Mouse (Mus musculus) 416B (cell line): ENCODE results near the gene U2surp.

ENCODE experiments used
- DNase-seq: peaks from one replicate; pipeline ENCODE4 v3.0.0; 2011; ENCODE audit warnings: low read depth

The U2surp gene

GRCm38 (mm10) chr9:95469011-95469576 lies 42.7 kb downstream of the U2surp start:
- peak; percentile 85 for DNase-seq

DNA sequence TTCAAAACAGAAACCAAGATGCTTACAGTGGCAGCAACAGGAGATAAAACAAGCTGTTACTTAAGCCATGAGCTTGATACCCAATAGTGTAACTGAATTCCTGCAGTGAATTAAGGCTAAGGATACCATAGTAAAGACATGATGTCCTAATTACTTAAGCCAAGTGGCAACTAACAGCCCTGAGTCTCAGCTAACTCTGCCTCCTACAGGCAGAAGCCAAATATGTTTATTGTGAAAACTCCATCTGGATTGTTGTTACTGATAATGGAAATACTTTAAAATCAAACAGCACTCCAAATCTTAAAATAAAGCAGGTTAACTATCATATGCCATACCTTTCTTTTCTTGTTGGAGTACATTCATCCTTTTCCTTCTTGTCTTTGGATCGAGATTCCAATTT lies 47.8 kb downstream of the U2surp start:
- DNase-seq: peak; percentile 23

DNA sequence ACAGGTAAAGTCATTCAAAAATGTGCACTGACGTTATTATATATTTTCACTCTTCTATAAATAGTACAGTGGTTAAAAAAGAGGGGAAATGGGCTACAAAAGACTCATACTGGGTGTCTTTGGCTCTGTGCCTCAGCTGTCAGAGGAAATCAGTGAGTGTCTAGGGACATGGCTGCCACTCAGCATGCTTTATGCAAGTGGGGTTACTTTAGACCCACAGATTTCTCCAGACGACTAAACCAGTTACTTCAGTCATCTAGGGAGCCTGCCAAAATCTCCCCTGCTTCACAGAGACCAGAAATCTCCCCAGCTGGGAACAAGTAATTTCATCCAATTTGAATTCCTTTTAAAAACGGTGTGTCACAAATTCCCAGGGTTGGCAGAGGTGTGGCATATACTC lies 59.9 kb downstream of the U2surp start:
- peak; percentile 61 for DNase-seq

DNA sequence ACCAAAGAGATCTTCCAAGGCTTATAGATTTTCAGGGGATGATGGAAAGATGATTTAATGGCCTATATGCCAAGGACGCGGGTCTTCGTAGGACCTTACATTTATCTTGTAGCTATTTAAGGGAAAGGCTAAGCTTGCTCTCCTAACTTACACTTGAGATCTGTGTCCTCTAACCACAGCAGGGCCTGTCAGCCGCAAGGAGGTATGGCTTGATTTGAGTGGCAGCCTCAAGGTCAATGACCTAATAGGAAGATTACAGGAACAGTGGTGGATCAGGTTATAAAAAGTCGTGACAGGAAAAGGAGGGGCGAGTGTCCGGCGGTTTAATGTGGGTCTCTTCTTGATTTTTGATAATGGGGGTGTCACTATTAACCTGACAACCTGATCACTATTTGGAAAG lies 61.2 kb downstream of the U2surp start:
- peak; percentile 85 for DNase-seq

DNA sequence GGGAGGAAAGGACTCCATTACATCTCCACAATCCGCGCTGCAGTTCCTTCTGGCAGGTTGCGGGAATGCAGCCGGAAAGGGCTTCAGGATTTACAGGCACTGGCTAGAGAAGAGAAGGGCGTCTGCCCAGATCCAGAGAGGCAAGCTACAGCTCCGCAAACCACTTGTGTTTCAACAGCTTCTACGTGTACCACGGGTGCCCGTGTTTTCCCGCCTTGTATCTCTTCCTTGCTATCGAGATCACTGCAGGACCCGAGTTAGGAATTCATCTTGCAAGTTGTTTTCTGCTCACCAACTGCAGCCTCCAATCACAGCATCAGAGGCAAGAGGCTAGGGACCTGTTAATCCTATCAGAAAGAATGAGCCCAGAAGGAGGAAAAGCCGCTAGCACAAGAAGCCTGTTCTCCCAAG lies 69.5 kb downstream of the U2surp start:
- DNase-seq: no peak

DNA sequence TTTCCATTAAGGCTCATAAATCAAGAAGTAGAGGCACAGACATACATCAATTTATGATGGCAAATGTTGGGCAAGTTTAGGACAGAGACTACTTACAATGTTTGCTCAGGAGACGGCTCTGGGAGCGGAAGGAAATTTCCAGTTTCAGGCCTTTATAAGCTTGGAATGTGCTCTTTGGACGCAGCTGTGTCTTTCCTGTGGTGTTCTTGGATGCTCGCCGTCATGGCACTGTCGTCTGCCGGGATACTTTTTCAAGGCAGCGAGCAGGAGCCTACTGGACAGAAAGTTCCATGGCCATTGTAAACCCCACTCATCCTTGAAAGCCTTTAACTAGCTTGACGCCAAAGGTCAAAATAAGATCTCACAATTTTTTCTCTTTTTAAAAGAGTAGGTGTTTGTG lies 73.9 kb downstream of the U2surp start:
- DNase-seq: no peak

GRCm38 (mm10) chr9:95436294-95436613 lies 75.5 kb downstream of the U2surp start:
- DNase-seq: no peak

- DNase-seq: no peak
These were observed 76.1 kb downstream of the U2surp start for GRCm38 (mm10) chr9:95435506-95436293.

- DNase-seq: no peak
These were observed 83.5 kb downstream of the U2surp start for GRCm38 (mm10) chr9:95428277-95428676.

GRCm38 (mm10) chr9:95413911-95414310 lies 97.9 kb downstream of the U2surp start:
- DNase-seq: peak; percentile 35

DNA sequence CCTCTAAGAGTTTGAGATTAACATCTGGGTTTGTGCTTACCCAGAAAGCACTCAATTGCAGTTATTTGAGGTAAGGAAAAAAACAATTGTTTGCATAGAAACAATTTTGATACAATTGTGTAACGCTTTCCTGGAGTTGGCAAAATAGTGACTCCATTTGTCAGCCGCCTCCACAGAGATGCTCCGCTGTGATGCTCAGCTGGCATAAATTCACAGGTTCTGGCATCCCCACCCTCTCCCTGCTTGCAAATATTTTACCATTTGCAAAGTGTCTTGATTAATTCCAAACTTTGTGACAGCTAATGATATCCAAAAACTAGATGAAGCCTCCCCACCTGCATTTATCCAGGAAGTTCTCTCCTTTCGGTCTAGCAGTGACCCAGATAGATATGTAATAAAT lies 99.7 kb downstream of the U2surp start:
- no peak for DNase-seq

GRCm38 (mm10) chr9:95407586-95408220 lies 104.1 kb downstream of the U2surp start:
- no peak for DNase-seq
